Mouse (Mus musculus): ENCODE results near the gene Fgf15.

GRCm38 (mm10) chr7:144896294-144897218, at the start of gene Fgf15:
- no peak for TF ChIP-seq POLR2A (IDR thresholded peaks at IDR 0.05; ENCODE audit: insufficient read length, low read depth)
- TF ChIP-seq MYOG (IDR thresholded peaks at IDR 0.05; ENCODE audit: control insufficient read depth in 1 of 3, insufficient read depth in 1 of 3, insufficient read length in 2 of 3, low read depth in 2 of 3): no peak
- TF ChIP-seq MAX (IDR thresholded peaks at IDR 0.05; ENCODE audit: low read depth): no peak
- no peak for TF ChIP-seq MYOD1 (IDR thresholded peaks at IDR 0.05; ENCODE audit: control insufficient read depth in 1 of 3, insufficient read length in 2 of 3, low read depth in 2 of 3)
- TF ChIP-seq POLR2AphosphoS2 (IDR thresholded peaks at IDR 0.05; ENCODE audit: insufficient read length, low read depth): no peak
- TF ChIP-seq E2F4 (IDR thresholded peaks at IDR 0.05; ENCODE audit: insufficient read depth): no peak
- TF ChIP-seq TCF12 (IDR thresholded peaks at IDR 0.05; ENCODE audit: insufficient read depth, poor library complexity, severe bottlenecking): no peak
- no peak for TF ChIP-seq SRF (IDR thresholded peaks at IDR 0.05; ENCODE audit: control insufficient read depth, insufficient read length, low read depth)
- TF ChIP-seq REST (IDR thresholded peaks at IDR 0.05; ENCODE audit: insufficient read depth, insufficient read length): no peak
- no peak for TF ChIP-seq USF1 (IDR thresholded peaks at IDR 0.05; ENCODE audit: low read depth)
